Mouse (Mus musculus): ENCODE data around the gene Ndufv1. TPM values are rescaled to one million over a fixed set of nuclear protein-coding genes. Genes with fewer than 3 reads are reported as not detected.

Gene Ndufv1
- polyA plus RNA-seq, 1 experiment, result 378 TPM

DNA sequence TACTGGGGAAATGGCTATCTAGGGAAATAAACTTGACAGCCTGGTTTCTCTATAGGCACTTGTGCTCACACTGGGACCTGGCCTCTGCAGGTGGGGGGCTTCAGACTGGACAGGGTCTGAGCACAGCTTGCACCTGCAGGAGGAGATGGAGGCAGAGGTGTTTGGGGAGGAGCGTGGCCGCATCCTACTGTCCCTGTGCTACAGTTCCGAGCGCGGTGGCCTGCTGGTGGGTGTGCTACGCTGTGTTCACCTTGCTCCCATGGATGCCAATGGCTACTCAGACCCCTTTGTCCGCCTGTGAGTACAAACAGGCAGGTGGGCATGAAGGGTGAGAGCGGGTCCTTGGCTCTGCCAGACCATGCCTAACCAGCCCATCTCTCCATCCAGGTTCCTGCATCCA is 6.6 kb downstream of the Ndufv1 start:
- TF ChIP-seq GATA1 (IDR thresholded peaks at IDR 0.05; ENCODE audit: low read length), result no peak

DNA sequence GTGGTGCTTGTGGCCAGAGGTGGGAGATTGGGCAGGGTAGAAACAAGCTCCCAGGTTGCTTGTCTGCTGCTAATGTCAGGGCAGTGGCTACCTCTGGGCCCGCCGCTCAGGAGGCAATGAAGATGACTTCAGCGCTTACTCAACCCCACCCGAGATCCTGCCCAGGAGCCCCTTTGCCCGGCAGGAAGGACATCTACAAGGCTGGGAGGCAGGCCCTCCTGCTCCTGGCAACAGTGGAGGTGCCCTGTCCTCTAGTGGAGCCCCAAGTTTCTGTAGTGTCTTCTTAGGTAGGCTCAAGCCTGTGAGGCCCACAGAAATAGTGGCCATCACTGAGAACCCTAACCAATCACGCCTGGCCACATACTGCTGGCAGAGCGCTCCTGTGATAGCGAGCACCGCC is 7.5 kb downstream of the Ndufv1 start:
- TF ChIP-seq GATA1 (IDR thresholded peaks at IDR 0.05; ENCODE audit: low read length), result no peak

DNA sequence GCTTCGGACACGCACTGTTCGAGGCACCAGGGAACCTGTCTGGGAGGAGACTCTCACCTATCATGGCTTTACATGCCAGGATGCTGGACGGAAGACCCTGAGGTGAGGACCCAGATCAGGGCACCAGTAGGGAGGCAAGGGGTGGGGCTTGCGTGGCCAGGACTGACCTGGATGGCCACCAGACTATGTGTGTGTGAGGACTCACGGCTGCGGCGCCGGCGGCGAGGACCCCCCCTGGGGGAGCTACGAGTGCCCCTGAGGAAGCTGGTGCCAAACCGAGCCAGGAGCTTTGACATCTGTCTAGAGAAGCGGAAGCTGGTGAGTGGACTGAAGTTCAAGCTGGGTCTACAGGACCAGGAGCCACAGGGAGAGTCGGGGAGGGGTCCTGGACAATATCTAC is 8.3 kb downstream of the Ndufv1 start:
- no peak for TF ChIP-seq GATA1 (IDR thresholded peaks at IDR 0.05; ENCODE audit: low read length)

DNA sequence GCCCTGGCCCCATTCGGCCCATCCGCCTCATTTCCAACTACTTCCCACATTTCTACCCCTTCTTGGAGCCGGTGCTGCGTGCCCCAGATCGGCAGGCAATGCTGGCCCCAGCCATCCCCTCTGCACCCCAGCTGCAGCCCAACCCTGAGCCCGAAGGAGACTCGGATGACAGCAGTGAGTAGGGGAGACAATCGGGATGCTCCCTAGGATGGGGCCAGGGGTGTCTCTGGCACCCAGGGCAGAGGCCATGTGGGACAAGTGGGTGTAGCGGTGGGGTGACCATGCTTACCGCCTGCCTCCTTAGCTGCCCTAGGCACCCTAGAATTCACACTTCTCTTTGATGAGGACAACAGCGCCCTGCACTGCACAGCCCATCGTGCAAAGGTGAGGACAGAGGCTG is 9.0 kb downstream of the Ndufv1 start:
- no peak for TF ChIP-seq GATA1 (IDR thresholded peaks at IDR 0.05; ENCODE audit: low read length)

DNA sequence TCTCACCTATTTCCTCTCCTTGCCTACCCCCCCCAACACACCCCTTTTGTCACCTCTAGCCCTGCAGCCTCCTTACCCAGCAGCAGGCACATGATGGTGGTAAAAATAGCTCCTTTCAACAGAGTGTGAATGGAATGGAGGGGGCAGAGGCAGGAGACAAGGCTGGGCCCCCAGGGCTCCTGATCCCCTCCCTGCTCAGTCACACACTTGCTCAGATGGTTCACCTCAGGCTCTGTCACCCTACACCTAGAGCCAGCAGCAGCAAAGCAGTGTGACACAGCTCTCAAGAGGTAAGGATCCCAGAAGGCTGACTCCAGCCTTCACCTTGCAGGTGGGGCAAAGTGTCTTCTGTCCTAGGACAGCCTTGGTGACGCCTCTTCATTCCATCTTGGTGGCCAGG is 9.5 kb downstream of the Ndufv1 start, which contains the start of gene Doc2g:
Gene Doc2g, plus strand, starts transcription at position 202 of the 400 bp plus-strand sequence.
- TF ChIP-seq GATA1 (IDR thresholded peaks at IDR 0.05; ENCODE audit: low read length), result no peak

DNA sequence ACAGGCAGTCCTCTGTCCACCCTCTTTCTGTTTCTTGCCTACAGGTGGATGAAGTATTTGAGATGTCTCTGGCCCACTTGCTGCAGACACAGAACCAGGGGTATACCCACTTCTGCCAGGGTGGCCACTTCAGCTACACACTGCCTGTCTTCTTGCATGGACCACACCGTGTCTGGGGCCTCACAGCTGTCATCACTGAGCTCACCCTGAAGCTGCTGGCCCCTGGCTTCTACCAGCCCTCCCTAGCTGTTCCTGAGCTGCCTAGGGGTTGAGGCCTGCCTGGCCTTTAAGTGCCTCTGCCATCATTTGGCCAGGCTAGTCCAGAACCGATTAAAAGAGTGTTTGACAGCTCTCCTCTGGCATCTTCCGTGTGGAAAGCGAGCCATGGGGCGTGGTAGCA is 10.9 kb downstream of the Ndufv1 start:
- TF ChIP-seq GATA1 (IDR thresholded peaks at IDR 0.05; ENCODE audit: low read length), result no peak

DNA sequence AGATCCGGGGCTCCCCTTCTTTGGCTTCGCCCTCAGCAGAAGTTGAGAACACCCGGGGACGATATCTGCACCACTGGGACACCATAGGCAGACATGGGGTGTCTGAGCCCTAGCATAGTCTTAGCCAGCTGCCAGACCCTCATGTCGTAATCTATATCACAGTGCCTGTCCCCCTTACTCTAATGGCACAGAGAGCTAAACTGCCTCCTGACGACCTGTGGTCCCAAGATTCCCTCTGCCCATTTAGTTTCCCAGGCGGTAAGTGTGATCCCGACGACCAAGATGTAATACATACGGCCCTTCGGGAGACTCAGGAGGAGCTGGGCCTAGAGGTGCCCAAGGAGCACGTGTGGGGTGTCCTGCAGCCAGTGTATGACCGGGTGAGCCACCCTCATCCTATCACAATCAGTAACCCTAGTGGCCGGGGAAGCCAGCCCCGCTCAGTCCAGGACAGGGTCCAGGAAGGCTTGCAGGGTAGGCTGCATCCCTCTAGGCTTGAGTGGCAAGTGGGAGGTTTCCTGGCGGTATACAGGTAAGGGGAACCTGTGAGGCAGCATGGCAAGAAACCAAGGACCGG is 11.6 kb downstream of the Ndufv1 start:
- TF ChIP-seq GATA1 (IDR thresholded peaks at IDR 0.05; ENCODE audit: low read length), result no peak

DNA sequence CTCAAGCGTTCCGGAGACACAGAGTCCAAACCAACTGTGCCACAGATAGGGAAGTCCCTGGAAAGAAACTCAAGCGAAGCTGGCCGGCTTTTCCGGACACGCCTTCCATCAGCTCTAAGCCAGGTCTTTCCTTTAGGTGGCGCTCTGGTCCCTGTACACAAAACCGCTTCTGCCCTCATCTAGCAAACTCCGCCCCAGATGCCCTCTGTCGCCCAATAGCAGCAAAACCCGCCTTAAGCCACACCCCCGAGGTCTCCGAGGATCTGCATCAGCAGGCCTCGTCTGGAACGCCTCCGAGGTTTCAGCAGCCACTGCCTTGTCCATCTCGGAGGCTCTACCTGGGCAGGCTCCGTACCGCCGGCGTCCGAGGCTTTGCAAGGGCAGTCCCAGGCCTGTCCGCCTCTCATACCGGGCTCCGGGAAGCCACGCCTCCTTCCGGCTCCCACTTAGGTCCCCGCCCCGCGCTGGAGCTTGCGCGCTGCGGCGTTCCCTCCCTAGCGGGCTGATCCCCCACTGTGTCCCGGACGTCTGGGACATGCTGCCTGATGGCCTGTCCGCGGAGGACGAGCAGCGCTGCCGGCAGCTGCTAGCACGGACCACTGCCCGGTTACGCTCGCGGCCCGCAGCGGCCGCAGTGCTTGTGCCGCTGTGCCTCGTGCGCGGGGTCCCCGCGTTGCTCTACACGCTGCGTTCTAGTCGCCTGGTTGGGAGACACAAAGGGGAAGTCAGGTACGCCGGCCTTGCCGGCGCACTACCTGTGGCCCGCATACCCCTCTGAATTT is 12.3 kb downstream of the Ndufv1 start, which contains the start of the genes Nudt8 and Gm49405:
Gene Nudt8, plus strand, starts transcription at position 462 of the 782 bp plus-strand sequence.
Gene Gm49405, plus strand, starts transcription at position 508 of the 782 bp plus-strand sequence.
- no peak for TF ChIP-seq GATA1 (IDR thresholded peaks at IDR 0.05; ENCODE audit: low read length)

DNA sequence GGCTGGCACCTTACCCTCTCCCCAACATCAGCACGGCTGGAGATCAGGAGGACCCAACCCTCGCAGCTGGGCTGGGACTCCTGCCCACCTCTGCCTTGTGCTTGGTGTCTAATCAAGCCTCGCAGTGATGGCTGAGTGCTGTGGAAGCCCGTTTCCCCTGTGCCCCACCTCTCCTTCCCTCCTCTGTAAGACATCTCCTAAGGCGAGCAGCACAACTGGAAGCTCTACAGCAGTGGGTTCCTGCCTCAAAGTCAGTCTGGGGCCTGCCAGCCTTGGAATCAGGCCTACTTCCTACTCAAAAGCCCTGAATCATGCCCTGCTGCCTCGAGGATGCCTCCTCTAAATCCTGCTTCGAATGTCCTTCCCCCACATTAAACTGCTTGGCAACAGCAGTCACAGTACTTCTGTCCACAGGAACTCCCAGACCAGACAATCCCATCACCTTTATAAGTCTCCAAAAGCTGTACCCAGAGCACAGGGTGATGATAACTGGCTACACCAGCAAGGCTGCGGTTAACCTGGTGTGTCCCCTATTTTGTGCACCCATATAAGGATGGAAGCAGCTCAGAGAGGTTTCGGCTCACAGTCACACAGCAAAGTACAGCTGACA is 13.4 kb downstream of the Ndufv1 start:
- TF ChIP-seq GATA1 (IDR thresholded peaks at IDR 0.05; ENCODE audit: low read length), result no peak

DNA sequence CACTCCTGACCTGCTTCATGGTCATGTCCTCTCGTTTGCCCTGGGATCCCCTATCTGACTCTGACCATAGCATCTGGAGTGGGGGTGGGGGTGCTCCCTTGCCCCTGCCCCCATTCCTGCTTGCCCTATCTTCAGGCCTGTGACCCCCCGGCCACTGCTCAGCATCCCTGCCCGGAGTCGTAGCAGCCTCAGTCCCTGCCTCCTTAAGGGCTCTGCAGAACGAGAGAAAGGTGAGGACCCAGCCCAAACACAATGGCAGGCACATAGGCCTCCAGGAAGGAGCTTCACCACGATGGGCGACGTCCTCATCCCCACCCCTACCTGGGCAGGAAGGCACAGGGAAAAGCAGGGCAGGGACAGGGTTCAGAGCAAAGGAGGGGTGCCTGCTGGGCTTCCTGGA is 14.3 kb downstream of the Ndufv1 start:
- no peak for TF ChIP-seq GATA1 (IDR thresholded peaks at IDR 0.05; ENCODE audit: low read length)

DNA sequence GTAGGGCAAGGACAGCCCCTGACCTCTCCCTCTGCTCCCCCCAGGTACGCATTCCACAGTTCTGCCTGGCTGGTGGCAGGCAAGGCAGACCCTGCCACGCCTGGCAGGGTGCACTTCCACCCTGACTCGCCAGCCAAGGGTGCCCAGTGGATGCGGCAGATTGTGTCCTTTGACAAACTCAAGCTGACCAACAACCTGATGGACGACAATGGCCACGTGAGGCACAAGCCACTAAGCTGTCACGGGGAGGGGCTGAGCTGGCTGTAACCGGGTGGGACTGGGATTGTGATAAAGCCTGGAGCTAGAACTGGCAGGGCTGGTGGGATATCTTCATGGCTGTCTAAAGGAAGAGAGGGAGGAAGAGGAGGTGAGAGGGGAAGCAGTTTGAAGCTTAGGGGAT is 15.4 kb downstream of the Ndufv1 start:
- TF ChIP-seq GATA1 (IDR thresholded peaks at IDR 0.05; ENCODE audit: low read length), result no peak

DNA sequence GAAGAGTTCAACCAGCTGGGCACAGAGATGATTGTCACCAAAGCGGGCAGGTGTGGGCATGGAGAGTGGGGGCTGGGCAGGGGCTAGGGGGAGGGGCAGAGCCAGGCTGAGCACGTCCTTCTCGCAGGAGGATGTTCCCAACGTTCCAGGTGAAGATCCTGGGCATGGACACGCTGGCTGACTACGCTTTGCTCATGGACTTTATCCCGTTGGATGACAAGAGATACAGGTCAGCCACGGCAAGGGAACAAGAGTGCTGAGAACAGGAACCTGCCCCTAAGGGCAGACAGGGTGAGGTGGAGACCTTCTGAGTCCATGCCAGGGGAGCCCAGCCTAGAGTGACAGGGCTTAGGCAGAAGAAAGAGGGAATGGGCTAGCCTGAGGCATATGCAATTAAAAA is 15.9 kb downstream of the Ndufv1 start:
- TF ChIP-seq GATA1 (IDR thresholded peaks at IDR 0.05; ENCODE audit: low read length), result no peak

DNA sequence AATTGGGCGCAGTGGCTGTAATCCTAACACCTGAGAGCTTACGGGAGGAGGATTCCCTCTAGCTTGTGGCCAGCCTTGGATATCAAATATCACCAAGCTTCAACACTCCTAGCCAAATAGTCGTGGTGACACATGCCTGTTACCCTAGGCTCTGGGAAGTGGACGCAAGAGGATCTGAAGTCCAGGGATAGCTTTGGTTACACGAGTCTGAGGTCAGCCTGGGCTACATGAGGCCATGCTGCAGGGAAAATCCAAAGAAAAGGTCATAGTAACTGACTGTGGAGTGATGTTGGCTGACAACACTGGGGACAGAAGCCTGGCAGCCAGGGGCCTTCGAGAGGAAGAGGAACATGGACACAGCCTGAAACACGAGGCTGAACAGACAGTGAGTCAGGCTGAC is 16.5 kb downstream of the Ndufv1 start:
- no peak for TF ChIP-seq GATA1 (IDR thresholded peaks at IDR 0.05; ENCODE audit: low read length)

DNA sequence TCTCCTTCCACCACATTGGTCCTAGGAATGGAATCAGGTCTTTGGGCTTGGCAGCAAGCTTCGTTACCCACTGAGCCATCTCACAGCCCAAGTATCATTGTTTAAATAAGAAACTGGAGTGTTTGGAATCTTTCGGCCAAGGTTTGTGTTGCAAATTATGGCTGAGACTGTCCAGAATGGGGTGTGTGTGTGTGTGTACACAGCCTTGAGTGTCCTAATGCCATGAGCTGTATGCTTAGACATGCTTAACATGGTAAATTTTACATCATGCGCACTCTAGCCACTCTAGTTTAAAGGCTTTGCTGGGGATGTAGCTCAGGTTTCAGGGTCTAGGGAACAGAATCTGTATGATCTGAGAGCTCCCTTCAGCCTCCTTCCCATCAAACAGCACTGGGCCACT is 17.1 kb downstream of the Ndufv1 start:
- no peak for TF ChIP-seq GATA1 (IDR thresholded peaks at IDR 0.05; ENCODE audit: low read length)

DNA sequence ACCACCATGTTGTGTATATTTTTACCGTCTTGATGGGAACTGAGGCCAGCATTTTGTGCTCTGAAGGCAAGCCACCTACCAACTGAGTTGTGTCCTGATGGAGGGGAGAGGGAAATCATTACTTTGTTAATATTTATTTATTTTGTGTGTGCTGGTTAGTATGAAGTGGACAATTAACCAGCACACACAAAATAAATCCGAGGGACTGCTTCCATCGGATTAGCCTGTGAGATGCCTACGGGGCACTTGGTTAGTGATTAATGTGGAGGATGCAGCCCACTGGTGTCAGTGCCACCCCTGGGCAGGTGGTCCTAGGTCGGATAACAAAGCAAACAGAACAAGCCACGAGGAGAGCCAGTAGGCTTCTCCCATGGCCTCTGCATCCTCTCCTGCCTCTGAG is 17.7 kb downstream of the Ndufv1 start:
- TF ChIP-seq GATA1 (IDR thresholded peaks at IDR 0.05; ENCODE audit: low read length), result no peak

DNA sequence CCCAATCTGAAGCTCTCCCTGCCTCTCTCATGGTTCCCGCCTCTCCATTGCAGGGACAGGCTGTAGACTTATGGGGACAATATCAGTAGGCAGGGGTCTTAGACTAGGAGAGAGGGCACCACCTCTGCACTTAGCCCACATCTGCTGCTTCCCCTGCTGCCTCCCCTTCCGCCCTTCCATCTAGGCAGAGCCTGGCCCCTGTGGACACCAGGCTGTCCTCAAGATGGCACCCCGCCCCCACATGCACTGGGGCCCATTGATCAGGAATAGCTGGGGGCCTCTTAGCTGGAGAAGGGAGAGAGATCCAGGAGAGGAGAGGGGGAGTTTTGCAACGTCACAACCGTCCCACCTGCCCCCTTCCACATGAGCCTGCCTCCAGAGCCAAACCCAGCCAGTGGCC is 20.2 kb downstream of the Ndufv1 start, which contains the start of gene Tbx10:
Gene Tbx10, plus strand, starts transcription at position 337 of the 400 bp plus-strand sequence.
- TF ChIP-seq GATA1 (IDR thresholded peaks at IDR 0.05; ENCODE audit: low read length), result no peak
